Mouse (Mus musculus) heart, embryonic 10.5 days (tissue): Measurements from ENCODE around the gene Zswim3. TPM values are rescaled to one million over a fixed set of nuclear protein-coding genes. Genes with fewer than 3 reads are reported as not detected.

Experiments used
- DNase-seq: peaks from one replicate; pipeline ENCODE4 v3.0.0-alpha.2; 2017; ENCODE audit warnings: low spot score
- H3K27ac ChIP-seq: fragments of 300-500 bp; sonication (generic); 2 replicates; pipeline ENCODE4 v1.5.1; 2016; ENCODE audit warnings: mild to moderate bottlenecking
- H3K27me3 ChIP-seq: fragments of 300-500 bp; sonication (generic); 2 replicates; pipeline ENCODE4 v1.6.1; 2016; ENCODE audit warnings: mild to moderate bottlenecking; ENCODE audit not compliant: poor library complexity, insufficient read depth, severe bottlenecking
- H3K36me3 ChIP-seq: fragments of 300-500 bp; sonication (generic); 2 replicates; pipeline ENCODE4 v1.6.1; 2016; ENCODE audit warnings: mild to moderate bottlenecking, moderate library complexity
- H3K4me1 ChIP-seq: fragments of 300-500 bp; sonication (generic); 2 replicates; pipeline ENCODE4 v1.6.1; 2016; ENCODE audit warnings: mild to moderate bottlenecking
- H3K4me3 ChIP-seq: fragments of 300-500 bp; sonication (generic); 2 replicates; pipeline ENCODE4 v1.5.1; 2016; ENCODE audit warnings: mild to moderate bottlenecking, moderate library complexity
- H3K9me3 ChIP-seq: fragments of 300-500 bp; sonication (generic); 2 replicates; pipeline ENCODE4 v1.6.1; 2016; ENCODE audit warnings: mild to moderate bottlenecking, moderate library complexity
- WGBS: fragments of 180-500 bp; shearing (Covaris S2); methylation state at CpG from one replicate; pipeline ENCODE4 v1.1.7; 2016; 5-methylcytosine and 5-hydroxymethylcytosine counted together
- polyA plus RNA-seq: library from polyadenylated mRNA; unstranded; fragments of >200 nt; fragmentation: Nextera tagmentation; extraction: Ambion mirVana; gene quantifications from 2 replicates; pipeline ENCODE4 v1.2.1, GENCODE M21; 2016

Zswim3 gene
- polyA plus RNA-seq, 1 experiment from 2014 or later: 9.7 TPM

GRCm38 (mm10) chr2:164773229-164773988, 31.5 kb upstream of the Zswim3 start:
- peaks cover 21% of the 10 kb centered on the region for H3K27me3 ChIP-seq
- H3K4me1 ChIP-seq: peaks cover 21% of the 10 kb centered on the region
- no peaks in the 10 kb centered on the region for H3K9me3 ChIP-seq
- no peak for DNase-seq
- WGBS: 76% methylated on average over 14 of the region's 14 CpGs
- H3K36me3 ChIP-seq: peaks cover 25% of the 10 kb centered on the region
- no peak overlapping the region for H3K4me3 ChIP-seq
- H3K27ac ChIP-seq: no peak overlapping the region

DNA sequence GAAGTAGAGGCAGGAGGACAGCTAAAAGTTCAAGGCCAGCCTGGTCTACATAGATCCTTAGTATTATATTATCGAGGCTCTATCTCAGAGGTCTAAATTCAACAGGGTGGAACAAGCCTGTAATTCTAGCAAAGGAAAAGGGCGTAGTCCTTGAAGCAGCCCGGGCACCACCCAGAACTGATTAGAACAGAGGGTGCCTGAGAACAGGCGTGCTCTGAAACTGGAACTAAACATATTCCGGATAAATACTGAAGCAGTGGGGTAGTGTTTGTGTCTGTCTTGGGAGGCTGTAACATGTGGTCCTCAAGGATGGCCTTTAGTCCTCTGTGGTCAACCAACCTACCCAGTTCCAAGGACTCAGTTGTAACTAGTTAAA, 30.9 kb upstream of the Zswim3 start:
- Histone ChIP-seq H3K27ac (no peak overlapping the region), H3K9me3 (no peaks in the 10 kb centered on the region), H3K4me3 (no peak overlapping the region), H3K36me3 (peaks cover 25% of the 10 kb centered on the region), H3K4me1 (peaks cover 21% of the 10 kb centered on the region), H3K27me3 (peaks cover 22% of the 10 kb centered on the region)
- 69% methylated on average over 5 of the region's 5 CpGs for WGBS
- no peak for DNase-seq

DNA sequence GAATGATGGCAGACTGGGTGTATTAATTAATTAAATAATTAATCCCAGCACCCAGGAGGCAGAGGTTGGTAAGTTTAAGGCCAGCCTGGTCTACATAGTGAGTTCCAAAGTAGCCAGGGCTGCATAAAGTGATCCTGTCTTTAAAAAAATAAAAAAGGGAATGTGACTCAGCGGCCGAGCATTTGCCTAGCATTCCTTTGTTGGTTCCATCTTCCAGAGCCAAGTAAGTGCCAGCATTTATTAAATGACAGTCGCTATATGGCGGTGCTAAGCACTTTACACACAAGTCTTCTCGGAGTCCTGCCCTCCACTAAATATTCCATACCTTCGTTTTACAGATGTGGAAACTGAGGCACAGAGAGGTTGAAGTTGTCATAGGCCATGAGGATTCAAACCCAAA, 28.8 kb upstream of the Zswim3 start:
- Histone ChIP-seq H3K27ac (no peak overlapping the region), H3K9me3 (no peaks in the 10 kb centered on the region), H3K4me1 (peaks cover 13% of the 10 kb centered on the region), H3K4me3 (no peak overlapping the region), H3K36me3 (peaks cover 22% of the 10 kb centered on the region), H3K27me3 (peaks cover 22% of the 10 kb centered on the region)
- 81% methylated on average over 6 of the region's 6 CpGs for WGBS
- no peak for DNase-seq

GRCm38 (mm10) chr2:164776801-164777200, 28.1 kb upstream of the Zswim3 start:
- H3K27me3 ChIP-seq: peaks cover 22% of the 10 kb centered on the region
- H3K9me3 ChIP-seq: no peaks in the 10 kb centered on the region
- peaks cover 15% of the 10 kb centered on the region for H3K36me3 ChIP-seq
- no peak overlapping the region for H3K4me3 ChIP-seq
- peaks cover 6% of the 10 kb centered on the region for H3K4me1 ChIP-seq
- WGBS: 50% methylated on average over 17 of the region's 17 CpGs
- peak; percentile 74 for DNase-seq
- no peak overlapping the region for H3K27ac ChIP-seq

GRCm38 (mm10) chr2:164777246-164778014, 27.5 kb upstream of the Zswim3 start:
- Histone ChIP-seq H3K9me3 (no peaks in the 10 kb centered on the region), H3K27ac (no peak overlapping the region), H3K4me1 (no peaks in the 10 kb centered on the region; the same call in 1 of the 2 replicates), H3K4me3 (no peak overlapping the region), H3K36me3 (peaks cover 9% of the 10 kb centered on the region), H3K27me3 (peaks cover 22% of the 10 kb centered on the region)
- peak; percentile 70 for DNase-seq
- WGBS: 74% methylated on average over 30 of the region's 30 CpGs

- Histone ChIP-seq H3K9me3 (no peaks in the 10 kb centered on the region), H3K4me3 (no peak overlapping the region), H3K4me1 (no peaks in the 10 kb centered on the region; the same call in 1 of the 2 replicates), H3K36me3 (peaks cover 4% of the 10 kb centered on the region), H3K27me3 (peaks cover 22% of the 10 kb centered on the region), H3K27ac (no peak overlapping the region)
- 90% methylated on average over 11 of the region's 11 CpGs for WGBS
- no peak for DNase-seq
These were observed 26.9 kb upstream of the Zswim3 start for GRCm38 (mm10) chr2:164778015-164778287.

- no peak overlapping the region for H3K27ac ChIP-seq
- no peaks in the 10 kb centered on the region for H3K4me1 ChIP-seq
- H3K4me3 ChIP-seq: no peak overlapping the region
- H3K36me3 ChIP-seq: no peaks in the 10 kb centered on the region
- WGBS: 75% methylated on average over 7 of the region's 7 CpGs
- no peaks in the 10 kb centered on the region for H3K9me3 ChIP-seq
- DNase-seq: peak; percentile 64
- H3K27me3 ChIP-seq: peaks cover 22% of the 10 kb centered on the region
These were observed 26.1 kb upstream of the Zswim3 start for GRCm38 (mm10) chr2:164778809-164779208.

DNA sequence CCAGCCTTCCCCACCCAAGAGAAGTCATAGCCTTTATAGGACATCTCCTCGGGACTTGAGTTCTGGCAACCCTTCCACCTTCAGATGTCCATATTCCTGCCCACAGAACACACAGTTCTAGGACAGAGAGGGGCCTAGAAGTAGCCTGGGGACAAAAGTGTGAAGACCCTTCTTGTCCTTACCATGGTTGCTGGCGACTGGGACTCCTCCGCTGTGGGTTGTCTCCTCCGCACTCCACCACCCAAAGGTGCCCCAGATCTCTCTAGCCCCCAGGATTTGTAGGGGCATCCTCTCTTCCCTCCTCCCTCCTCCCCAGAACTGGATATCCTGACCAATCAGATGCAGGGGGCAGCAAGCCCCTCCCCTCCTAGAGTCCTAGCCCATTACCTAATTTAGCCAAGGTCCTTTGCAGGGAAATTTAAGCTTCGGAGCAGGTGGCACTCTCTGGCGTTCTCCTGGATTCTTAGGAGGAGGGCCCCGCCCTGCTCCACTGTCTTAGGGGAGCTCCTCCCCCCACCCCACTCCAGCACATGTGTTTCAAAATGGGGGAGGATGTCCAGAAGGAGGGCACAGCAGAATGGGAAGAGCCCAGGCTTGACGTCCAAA, 25.3 kb upstream of the Zswim3 start, which contains the start of gene Tnnc2:
Tnnc2 (minus strand) TSS at position 487 of the 606 bp plus-strand sequence.
- Histone ChIP-seq H3K4me3 (no peak within 1 kb of the TSS), H3K27ac (no peak within 1 kb of the TSS), H3K27me3 (peaks cover 22% of the 10 kb centered on the region), H3K9me3 (no peaks in the 10 kb centered on the region), H3K4me1 (peaks cover under 1% of the 10 kb centered on the region), H3K36me3 (no peaks in the 10 kb centered on the region)
- WGBS: 63% methylated on average over 8 of the region's 8 CpGs
- DNase-seq: peak; percentile 60

- 51% methylated on average over 4 of the region's 4 CpGs for WGBS
- no peaks in the 10 kb centered on the region for H3K9me3 ChIP-seq
- DNase-seq: peak; percentile 73
- H3K36me3 ChIP-seq: no peaks in the 10 kb centered on the region
- peaks cover 17% of the 10 kb centered on the region for H3K4me1 ChIP-seq
- no peak overlapping the region for H3K27ac ChIP-seq
- no peak overlapping the region for H3K4me3 ChIP-seq
- H3K27me3 ChIP-seq: peaks cover 16% of the 10 kb centered on the region
These were observed 23.0 kb upstream of the Zswim3 start for GRCm38 (mm10) chr2:164781876-164782275.

DNA sequence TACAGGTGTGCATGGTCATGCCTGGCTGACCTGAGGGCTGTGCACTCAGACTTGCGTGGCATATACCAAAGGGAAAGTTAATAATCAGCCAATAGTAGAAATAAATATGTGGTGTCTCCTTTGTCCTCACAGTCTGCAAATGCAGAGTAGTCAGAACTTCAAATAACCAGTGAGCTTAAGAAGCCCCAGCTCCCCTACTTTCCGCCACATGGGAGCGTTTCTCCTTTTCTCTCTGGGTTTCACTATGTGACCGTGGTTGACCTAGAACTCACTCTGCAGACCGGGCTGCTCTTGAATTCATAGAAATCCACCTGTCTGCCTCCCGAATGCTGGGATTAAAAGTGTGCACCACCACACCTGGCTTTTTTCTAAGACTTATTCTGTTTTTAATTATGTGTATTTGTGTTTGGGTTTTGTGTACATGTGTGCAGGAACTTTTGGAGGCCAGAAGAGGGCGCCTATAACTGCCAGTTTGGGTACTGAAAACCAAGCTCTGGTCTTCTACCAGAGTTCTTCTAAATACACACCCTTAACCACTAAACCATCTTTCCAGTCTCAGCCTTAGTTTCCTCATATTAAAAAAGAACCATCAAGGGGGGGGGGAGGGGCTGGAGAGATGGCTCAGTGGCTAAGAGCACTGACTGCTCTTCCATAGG, 20.8 kb upstream of the Zswim3 start:
- H3K27ac ChIP-seq: no peak overlapping the region
- H3K36me3 ChIP-seq: peaks cover 7% of the 10 kb centered on the region; the same call in 1 of the 2 replicates
- no peak overlapping the region for H3K4me3 ChIP-seq
- WGBS: 74% methylated on average over 7 of the region's 7 CpGs
- no peaks in the 10 kb centered on the region for H3K27me3 ChIP-seq
- DNase-seq: peak; percentile 63
- H3K9me3 ChIP-seq: no peaks in the 10 kb centered on the region
- peaks cover 30% of the 10 kb centered on the region for H3K4me1 ChIP-seq

DNA sequence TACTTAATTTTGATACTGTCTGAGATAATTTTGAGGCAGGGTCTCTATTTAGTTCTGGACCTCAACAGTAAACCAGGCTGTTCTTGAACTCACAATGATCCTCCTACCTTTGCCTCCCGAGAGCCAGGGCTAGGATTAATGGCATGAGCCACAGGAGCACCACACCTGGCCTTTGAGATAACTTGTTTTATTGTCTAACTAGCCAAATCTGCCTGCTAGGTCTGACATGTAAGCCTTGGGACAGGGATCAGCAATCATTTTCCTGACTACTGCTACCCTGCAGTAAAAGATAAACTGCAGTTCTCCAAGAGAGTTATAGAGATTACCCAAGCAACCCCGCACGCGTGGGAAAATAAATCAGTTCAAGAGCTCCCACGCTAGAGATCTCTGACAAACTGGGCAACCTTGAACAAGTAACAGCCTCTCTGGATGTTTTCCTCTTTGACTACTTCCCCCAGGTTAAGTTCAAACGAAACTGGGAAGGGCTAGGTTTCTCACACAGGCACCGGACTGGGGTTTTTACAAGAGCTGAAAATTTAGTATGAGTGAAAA, 20.0 kb upstream of the Zswim3 start:
- Histone ChIP-seq H3K4me3 (peak overlapping the region; percentile 82), H3K36me3 (peaks cover 12% of the 10 kb centered on the region; the same call in 1 of the 2 replicates), H3K9me3 (no peaks in the 10 kb centered on the region), H3K27me3 (no peaks in the 10 kb centered on the region), H3K27ac (peak overlapping the region; percentile 94), H3K4me1 (peaks cover 31% of the 10 kb centered on the region)
- peak; percentile 67 for DNase-seq
- WGBS: 15% methylated on average over 7 of the region's 7 CpGs

DNA sequence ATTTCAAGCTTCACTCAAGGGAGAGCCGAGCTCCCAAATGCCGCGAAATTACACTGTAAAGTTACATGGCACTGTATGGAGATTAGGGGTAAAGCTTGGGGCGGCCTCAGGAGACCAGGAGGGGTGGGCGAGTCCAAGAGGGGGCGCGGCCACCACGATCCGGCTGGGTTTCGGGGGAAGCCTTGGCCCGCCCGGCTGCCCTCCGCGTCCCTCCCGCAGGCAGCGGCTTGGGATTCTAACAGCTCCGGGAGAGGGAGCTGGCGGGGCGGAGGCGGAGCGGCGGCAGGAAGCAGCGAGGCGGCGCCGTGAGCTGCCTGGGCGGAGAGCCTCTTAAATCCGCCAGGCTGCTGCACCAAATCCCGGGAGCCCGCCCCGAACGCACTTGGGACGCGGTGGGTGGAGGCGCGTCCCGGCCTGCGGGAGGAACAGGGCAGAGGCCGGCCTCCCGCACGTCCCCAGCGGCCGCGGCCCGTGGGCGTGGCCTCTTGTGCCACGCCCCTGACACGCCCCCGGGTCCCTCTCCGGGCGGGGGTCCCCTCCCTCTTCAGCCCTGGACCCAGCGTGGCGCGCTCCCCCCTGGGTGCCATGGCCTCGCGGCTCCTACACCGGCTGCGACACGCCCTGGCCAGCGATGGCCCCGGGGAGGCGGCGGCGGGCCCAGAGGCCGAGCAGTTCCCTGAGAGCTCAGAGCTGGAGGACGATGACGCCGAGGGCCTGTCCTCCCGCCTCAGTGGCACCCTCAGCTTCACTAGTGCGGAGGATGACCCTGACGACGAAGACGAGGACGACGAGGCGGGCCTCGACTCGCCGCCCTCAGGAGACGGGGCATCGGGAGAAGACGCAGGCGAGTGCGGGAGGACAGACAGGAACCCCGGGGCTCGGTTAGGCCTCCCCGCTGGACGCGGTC, 19.2 kb upstream of the Zswim3 start, which contains the start of gene Snx21:
Snx21 (plus strand) TSS at position 343 of the 907 bp plus-strand sequence.
- under 1% methylated on average over 89 of the region's 89 CpGs for WGBS
- peaks cover 31% of the 10 kb centered on the region for H3K4me1 ChIP-seq
- H3K4me3 ChIP-seq: peak within 1 kb of the TSS; percentile 82
- H3K9me3 ChIP-seq: no peaks in the 10 kb centered on the region
- no peaks in the 10 kb centered on the region for H3K27me3 ChIP-seq
- H3K36me3 ChIP-seq: peaks cover 19% of the 10 kb centered on the region
- DNase-seq: peak; percentile 95
- H3K27ac ChIP-seq: peak within 1 kb of the TSS; percentile 94
